Mouse (Mus musculus) 3T3-L1 (cell line): ENCODE measurements around the gene Cdkn2b.

Experiments used
- DNase-seq: peaks from one replicate; pipeline ENCODE4 v3.0.0-alpha.2; 2015; ENCODE audit warnings: low read depth, low spot score

Gene Cdkn2b

GRCm38 (mm10) chr4:89293516-89293915, 17.3 kb downstream of the Cdkn2b start:
- DNase-seq: no peak

GRCm38 (mm10) chr4:89289028-89289427, 21.8 kb downstream of the Cdkn2b start:
- DNase-seq: no peak

- DNase-seq: peak; percentile 72
Observed at GRCm38 (mm10) chr4:89286566-89286965, 24.3 kb downstream of the Cdkn2b start.

GRCm38 (mm10) chr4:89285688-89286087, 25.2 kb downstream of the Cdkn2b start:
- no peak for DNase-seq

- DNase-seq: peak; percentile 68
Observed at GRCm38 (mm10) chr4:89282661-89283060, 28.2 kb downstream of the Cdkn2b start.

- peak; percentile 97 for DNase-seq
Observed at GRCm38 (mm10) chr4:89282036-89282566, 28.7 kb downstream of the Cdkn2b start.

GRCm38 (mm10) chr4:89281236-89281635, 29.6 kb downstream of the Cdkn2b start:
- DNase-seq: no peak

GRCm38 (mm10) chr4:89279641-89280040, 31.2 kb downstream of the Cdkn2b start:
- no peak for DNase-seq

GRCm38 (mm10) chr4:89277381-89277940, 33.4 kb downstream of the Cdkn2b start:
- no peak for DNase-seq

GRCm38 (mm10) chr4:89276669-89277219, 34.1 kb downstream of the Cdkn2b start:
- DNase-seq: no peak

GRCm38 (mm10) chr4:89275811-89276584, 34.8 kb downstream of the Cdkn2b start:
- no peak for DNase-seq

- DNase-seq: no peak
Observed at GRCm38 (mm10) chr4:89274829-89275548, 35.9 kb downstream of the Cdkn2b start.

GRCm38 (mm10) chr4:89274006-89274405, 36.8 kb downstream of the Cdkn2b start:
- no peak for DNase-seq

GRCm38 (mm10) chr4:89273585-89273984, 37.3 kb downstream of the Cdkn2b start:
- DNase-seq: no peak

GRCm38 (mm10) chr4:89272961-89273540, 37.8 kb downstream of the Cdkn2b start:
- DNase-seq: no peak

GRCm38 (mm10) chr4:89272101-89272718, 38.6 kb downstream of the Cdkn2b start:
- DNase-seq: no peak

GRCm38 (mm10) chr4:89257768-89258167, 53.1 kb downstream of the Cdkn2b start:
- peak; percentile 82 for DNase-seq
